Mouse (Mus musculus): ENCODE measurements around the gene Slc7a7.
"Not testable (repeated sequence)": the region's sequence is repeated elsewhere in the genome, so short reads cannot be mapped to it uniquely, and the experiment has no call there.

The Slc7a7 gene

DNA sequence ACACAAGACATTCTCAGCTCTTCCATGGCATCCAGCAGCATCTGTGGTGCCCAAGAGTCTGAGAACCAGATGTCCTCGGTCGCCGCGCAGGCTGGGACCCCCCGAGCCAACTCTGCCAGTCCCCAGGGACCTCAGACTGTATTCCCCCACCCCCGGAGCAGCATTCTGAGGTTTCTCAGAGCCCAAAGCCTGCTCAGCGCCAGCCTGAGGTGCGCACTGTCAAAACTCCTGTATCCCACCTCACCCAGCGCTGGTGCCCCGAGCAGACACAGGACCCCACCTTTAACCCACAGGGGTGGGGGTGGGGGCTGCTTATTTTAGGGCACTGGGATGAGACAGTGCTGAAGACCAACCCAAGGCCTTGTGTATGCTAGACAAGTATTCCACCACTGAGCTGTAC is 46.1 kb downstream of the Slc7a7 start:
- no peak for DNase-seq (ENCODE audit: low spot score)

DNA sequence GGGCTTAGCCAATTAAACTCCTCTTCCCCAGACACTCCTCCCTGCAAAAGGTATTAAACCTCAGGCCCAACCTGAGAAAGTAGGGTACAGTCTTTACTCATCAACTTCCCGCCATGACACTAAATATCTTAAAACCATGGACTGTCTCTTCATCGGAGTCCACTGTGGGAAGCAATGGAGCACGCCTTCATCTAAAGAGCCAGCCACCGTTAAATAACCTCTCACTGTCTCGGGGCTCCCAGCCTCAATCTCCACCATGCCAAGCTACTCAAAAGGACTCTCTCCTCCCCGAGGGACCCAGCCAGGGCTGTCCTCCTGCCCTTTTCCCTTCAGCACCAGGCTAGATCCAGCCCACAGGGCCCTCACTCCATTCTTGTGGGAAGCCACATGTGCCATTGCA is 47.0 kb downstream of the Slc7a7 start:
- no peak for DNase-seq (ENCODE audit: low spot score)

DNA sequence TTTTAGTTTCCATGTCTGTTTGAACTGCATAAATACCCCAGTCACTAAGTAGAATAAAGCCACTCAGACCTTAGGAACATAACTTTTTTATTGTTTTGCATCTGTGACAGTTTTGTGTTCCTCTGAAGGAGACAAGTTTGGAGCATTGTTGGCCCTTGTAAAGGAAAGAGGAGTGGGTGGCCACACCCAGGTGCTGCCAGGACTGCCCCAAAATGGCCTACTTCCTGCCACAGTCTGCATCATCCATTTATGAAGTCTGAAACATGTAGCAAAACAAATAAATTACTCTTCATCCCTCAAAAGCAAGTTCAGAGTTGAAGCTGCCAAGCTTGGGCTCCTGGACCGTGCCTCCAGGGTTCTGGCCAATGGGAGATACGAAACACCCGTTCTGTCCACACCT is 48.2 kb downstream of the Slc7a7 start:
- no peak for DNase-seq (ENCODE audit: low spot score)

DNA sequence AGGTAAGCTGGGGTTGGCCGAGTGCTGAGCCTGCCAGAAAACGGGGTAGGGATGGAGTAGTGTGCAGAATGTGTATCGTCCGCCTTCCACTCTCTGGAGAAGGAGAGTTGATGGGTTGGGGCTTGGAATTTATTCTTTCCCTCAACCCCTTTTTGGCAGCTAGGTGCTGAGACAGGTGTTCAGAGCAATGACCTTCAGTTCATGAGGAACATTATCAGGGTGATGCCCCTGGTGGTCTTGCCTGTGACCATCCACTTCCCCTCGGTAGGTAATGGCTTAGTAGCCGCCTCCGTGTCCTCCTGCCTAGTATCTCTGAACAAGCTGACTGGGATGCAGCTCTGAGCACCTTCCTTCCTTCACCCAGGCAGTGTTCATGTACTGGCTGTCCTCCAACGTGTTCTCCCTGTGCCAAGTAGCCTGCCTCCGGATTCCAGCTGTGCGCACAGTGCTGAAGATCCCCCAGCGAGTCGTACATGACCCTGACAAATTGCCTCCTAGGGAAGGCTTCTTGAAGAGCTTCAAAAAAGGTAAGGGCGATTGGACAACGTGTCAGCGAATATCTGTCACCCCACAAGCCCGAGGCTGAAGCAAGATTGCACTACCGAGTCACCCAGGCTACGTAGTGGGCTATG is 50.0 kb downstream of the Slc7a7 start:
- no peak for DNase-seq (ENCODE audit: low spot score)

DNA sequence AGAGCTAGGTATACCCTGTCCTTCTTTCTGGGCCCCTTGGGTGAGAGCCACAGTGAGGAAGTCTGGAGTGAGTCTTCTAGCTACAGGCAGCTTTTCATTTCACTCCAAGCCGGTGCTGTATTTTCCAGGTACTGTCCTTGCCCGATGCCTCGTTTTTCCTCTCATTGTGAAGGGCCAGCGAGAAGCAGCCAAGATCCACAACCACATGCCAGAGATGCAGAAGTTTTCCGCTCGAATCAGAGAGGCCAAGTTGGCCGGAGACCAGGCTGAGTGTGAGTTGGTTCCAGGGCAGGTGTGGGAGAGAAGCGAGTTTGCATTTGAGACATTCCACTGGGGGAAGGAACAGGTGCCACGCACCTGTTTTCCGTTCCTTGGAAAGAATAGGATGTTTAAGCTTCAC is 51.0 kb downstream of the Slc7a7 start:
- no peak for DNase-seq (ENCODE audit: low spot score)

DNA sequence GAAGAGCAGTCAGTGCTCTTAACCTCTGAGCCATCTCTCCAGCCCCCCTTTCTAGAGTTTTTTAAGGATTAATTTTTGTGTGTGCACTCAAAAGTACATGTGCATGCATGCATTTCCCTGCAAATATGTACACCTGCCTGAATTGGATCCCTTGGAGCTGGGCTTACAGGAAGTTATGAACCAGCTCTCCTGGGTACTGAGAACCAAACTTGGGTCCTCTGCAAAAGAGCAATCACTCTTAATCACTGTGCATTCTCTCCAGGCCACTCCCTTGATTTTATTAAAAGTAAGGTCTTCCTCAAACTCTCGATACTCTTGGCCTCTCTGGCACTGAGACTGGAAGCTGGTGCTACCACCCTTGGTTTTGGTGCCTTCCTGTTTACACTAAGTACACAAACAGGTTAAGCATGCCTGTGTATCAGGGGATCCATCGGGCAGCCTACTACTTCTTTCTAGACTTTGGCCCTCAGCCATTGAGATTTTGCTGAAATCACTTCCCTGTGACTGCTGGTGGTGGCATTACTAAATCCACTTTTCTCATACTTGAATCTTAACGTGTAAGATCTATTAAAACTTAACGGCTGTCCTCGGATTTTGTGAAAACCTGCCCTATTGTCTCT is 52.4 kb downstream of the Slc7a7 start:
- no peak for DNase-seq (ENCODE audit: low spot score)

DNA sequence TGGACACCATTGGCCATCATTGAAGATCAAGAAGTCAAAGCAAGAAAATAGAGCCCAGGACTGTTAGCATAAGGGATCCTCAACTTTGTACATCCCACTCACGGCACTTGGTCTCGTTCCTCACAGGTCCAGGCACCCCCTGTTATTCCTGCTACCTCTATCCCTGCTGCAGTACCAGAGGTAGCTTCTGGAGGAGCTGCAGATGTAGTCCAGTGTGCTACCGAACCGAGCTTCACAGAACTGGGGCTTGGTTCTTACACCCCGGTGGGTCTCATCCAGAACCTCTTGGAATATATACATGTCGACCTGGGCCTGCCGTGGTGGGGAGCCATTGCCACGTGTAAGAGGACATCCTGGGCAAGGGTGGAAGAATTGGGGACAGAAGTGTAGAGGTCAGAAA is 54.4 kb downstream of the Slc7a7 start:
- no peak for DNase-seq (ENCODE audit: low spot score)

DNA sequence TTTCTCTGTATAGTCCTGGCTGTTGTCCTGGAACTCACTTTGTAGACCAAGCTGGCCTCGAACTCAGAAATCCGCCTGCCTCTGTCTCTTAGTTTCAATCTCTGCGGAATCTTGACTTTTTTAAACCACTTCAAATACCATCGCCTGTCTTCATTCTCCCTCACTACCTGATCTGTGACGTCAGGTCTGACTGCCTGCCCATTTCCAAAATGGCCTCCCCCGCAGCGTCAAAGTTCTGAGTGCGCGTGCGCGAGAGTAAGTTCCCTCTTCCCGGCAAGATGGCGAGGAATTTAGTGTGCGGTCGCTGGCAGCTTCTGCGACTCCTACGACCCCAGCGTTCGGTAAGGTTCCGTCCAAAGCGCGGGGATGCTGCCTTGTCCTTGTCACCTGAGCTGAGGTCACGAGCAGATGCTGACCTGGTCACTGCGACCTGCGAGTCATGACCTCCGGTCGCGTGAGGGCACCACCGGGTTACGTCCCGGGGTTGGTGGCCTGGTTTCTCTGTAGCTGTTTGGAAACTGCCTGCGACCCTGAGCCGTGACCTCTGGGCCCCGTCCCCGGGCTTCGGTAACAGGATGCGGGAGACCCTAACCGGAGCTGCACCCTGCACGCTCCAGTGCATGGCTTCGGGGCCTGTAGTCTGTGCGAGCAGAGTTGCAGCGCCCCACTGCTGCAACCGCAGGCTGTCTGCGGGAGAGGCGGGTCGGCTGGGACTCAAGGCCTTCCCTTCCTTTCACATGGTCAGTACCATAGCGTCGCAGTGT is 56.8 kb downstream of the Slc7a7 start, which contains the start of gene Oxa1l:
Oxa1l (plus strand) TSS at position 258 of the 764 bp plus-strand sequence.
- DNase-seq (ENCODE audit: low spot score): peak; percentile 96

DNA sequence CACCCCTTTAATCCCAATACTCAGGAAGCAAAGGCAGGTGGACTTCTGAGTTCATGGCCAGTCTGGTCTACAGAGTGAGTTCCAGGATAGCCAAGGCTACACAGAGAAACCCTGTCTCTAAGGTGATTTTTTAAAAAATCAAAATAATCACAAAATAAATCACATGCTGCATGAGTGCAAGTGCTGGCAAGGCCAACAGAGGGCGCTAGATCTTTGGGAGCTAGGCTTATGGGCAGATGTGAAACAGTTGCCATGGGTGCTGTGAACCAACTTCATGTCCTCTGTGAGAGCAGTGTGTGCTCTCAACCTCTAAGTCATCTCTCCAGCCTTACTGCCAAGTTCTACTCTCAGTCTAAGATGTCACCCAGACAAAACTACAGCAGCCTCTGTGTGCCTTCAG is 63.2 kb downstream of the Slc7a7 start:
- no peak for DNase-seq (ENCODE audit: low spot score)

DNA sequence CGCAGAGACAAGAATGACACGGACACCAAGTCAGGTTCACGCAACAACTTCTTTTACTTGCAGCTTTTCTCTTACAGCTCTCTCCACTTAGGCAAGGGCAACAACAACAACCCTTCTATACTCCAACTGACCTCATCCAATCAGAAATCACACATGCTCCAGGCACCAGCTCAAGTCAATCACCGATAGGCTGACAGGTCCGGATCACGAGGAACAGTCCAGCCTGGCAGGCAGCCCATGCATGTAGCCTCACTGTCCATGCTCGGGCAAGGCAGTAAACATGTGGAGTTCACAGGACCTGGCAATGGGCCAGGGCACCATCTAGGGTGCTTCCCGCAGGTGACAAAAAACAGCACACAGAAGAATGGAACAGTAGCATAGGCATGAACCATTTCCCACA is 65.3 kb downstream of the Slc7a7 start:
- DNase-seq (ENCODE audit: low spot score): no peak

DNA sequence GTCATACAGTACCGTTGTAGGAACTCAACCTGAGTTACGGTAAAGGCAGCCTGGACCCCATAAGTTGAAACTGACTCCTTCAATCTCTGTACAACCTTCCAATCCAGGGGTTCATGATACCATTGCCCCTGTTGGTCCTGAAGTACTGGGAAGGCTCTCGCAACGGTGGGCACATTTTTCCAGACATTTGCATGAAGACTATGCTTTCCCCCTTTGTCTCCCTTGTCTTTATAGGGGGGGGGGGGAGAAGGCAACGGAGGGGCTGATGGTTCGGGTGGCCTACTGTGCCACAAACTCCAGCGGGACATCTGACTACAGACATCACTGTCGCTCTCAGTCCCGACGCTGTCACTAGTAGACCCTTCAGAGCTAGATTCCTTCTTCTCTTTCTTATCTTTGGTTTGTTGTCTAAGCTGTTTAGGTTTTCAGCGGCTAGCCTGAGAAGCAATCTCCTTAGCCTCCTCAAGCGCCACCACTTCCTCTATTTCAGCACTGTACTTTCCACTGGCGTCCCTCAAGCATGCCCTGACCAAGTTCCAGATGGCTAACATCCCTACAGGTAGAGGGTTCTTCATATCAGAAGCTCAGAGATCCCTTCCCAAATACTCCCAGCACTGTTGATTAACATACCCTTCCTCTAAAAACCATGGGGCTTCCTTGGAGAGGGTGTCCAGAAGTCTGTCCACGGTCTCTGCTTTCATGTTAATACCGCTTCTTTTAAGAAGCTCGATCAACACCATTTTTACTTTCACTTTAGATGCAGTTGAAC is 66.6 kb downstream of the Slc7a7 start:
- not testable (repeated sequence) for DNase-seq (ENCODE audit: low spot score)

DNA sequence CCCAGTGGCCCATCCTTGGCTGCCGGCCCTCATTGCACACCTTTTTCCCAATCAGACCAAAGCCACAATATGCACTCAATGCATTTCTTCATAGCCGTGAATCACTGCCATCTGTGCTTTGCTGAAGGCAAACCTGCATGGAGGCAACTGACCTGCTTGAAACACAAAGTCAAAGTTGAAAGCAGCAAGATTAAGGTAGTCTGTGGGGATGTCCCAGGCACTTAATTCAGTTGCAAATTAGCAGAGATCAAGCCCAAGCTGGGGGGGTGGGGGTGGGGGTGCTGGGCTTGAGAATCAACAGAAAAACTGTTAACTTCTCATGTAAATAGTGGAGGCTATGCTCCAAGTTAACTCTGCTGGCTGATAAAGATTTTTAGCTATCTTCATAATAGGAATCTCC is 75.8 kb downstream of the Slc7a7 start:
- not testable (repeated sequence) for DNase-seq (ENCODE audit: low spot score)

DNA sequence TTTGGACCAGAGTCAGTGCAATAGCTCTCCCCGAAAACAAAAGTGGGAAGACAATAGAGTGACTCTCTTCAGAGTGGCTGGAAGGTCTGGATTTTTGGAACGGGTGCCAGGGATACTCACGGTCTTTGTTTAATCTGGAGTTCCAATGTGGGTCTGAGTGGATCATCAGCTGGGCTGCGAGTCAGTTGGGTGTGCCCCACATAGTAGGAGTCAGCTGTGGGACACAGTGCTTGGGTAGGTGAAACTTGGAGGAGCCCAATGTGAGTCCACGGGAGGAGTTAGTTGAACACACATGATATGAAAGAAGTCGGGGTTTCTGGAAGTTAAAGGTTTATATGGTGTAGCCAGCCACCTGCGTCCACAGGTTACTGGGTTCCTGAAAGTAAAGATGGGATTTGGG is 76.7 kb downstream of the Slc7a7 start:
- no peak for DNase-seq (ENCODE audit: low spot score)

DNA sequence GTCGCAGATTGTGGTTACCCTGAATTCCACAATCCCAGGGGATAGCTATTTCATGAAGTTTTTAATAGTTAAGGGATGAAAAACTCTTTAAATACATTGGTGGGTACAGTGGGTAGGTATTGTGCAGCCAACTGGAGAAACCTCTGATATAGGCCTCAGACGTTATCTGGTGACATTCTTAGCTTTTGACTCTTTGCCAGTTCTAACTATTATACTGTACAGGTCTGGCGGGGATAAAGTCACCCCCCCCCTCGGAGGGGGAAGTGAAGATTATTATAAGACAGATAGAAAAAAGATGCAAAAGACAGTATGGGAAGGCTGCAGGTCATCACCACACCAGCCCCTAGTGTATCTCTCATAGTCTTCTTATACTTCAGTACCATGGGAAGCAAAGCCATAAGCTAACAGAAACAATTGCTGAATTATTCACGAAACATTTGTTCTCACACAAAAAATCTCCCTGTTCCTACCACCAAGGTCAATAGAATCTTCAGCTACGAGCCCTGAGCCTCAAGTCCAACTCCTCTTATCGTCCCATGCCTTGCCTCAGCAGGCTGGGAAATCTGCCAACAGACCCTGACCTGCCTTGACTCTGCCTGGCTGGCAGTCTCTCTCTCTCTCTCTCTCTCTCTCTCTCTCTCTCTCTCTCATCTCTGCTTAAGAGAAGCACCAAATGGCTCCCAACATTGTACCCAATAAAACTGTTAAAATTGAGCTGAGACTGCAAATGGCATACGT is 84.0 kb downstream of the Slc7a7 start:
- DNase-seq (ENCODE audit: low spot score): no peak

DNA sequence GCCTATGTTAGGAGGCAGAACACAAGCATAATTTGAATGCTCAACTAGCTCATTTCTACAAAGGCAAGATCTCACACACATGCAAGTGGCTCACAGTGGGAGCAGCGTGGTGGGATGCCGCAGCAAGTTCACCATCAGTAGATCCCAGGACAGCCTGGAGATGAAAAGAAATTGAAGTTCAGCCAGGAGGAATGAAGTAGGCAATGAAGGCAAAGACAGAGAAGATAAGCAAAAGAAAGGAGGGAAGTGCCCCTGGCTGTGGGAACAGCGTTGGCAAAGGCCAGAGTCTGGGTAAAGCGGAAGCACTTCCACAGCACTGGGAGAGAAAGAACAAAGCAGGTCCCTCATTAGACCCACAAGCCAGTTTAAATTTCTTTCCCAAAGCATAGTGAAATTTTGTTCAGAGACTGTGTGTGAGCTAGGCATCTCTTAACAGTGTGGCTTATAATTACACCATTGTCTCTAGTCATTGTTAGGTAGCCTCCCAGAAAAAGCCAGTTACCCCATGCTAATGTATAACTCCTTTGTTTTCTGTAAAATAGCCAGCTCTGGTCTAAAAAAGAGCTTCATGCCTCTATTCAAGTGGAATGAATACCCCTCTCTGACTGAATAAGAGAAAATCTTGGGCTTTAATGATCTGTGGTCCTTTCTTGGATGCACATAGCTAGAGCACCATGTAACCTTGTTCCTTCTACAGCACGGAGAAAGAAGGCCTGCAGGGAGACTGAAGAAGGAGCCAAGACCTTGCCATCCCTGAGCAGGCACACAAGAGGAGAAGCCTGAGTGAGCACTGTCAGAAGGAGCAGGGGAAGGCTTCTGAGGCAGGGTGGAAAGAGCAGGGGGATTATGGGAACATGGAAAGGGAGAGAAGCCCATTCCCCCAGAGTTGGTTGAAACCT is 85.2 kb downstream of the Slc7a7 start:
- no peak for DNase-seq (ENCODE audit: low spot score)

DNA sequence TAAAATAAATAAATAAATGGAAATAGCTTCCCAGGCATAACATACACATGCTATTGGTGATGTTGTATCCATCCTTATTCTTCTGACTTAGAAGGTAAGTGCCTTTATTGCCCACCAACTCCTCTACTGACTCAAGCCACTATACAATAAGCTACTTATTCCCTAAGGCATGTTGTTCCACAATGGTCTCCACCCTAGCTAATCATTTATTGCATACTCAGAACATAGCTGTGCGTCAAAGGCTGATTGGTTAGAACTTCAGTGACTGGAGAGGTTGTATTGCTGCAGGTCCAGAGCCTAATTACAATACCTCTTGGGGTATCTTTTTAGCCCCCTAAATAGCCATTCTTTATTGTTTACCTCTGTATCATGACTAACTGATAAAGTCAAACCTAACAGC is 86.4 kb downstream of the Slc7a7 start:
- no peak for DNase-seq (ENCODE audit: low spot score)

DNA sequence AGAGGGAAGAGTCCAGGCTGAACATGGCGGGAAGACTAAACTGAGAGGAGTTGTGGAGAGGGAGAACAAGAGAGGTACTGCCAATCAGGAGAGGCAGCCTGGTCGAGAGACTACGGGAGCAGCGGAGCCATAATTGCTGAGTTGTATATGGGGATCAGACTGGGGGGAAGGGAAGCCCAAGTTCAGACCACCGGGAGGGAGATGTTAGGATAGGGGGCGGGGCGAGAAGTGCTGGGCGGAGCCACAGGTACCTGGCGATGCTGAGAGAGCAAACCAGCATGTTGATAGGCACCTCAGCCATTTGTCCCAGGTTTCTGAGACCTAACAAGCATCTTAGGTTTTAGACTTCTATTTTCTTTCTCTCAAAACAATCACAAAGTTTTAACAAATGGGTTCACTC is 88.4 kb downstream of the Slc7a7 start:
- no peak for DNase-seq (ENCODE audit: low spot score)

DNA sequence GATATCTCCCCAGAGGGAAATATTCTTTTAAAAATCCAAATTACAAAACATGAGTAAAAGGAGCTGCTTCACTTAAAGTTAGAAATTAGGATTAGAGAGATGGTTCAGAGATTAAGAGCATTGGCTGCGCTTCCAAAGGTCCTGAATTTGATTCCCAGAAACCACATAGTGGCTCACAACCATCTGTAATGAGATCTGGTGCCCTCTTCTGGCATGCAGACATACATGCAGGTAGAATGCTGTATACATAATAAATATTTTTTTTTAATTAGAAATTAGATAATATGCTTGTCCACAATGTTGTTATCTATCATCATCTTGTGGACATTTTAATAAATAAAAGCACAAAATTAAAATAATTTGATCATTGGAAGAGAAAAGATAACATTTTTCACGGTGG is 89.0 kb downstream of the Slc7a7 start:
- DNase-seq (ENCODE audit: low spot score): no peak

DNA sequence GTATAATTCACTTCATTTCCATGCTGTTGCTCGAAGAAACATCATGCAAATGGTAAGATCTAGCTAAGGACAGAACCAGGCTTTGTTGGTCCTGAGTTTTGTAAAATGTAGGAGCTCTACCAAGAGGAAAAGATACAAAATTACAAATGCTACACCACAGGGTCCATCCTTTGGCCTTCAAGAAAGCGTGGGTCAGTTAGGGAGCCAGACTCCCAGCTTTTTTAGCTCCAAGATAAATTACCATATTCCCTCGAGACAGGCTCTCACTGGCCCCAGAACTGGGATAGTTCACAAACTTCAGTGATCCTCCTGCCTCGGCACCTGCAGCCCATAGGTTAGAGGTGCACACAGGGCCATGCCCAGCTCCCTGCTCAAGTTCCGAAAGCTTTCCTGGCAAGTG is 93.1 kb downstream of the Slc7a7 start:
- DNase-seq (ENCODE audit: low spot score): no peak

DNA sequence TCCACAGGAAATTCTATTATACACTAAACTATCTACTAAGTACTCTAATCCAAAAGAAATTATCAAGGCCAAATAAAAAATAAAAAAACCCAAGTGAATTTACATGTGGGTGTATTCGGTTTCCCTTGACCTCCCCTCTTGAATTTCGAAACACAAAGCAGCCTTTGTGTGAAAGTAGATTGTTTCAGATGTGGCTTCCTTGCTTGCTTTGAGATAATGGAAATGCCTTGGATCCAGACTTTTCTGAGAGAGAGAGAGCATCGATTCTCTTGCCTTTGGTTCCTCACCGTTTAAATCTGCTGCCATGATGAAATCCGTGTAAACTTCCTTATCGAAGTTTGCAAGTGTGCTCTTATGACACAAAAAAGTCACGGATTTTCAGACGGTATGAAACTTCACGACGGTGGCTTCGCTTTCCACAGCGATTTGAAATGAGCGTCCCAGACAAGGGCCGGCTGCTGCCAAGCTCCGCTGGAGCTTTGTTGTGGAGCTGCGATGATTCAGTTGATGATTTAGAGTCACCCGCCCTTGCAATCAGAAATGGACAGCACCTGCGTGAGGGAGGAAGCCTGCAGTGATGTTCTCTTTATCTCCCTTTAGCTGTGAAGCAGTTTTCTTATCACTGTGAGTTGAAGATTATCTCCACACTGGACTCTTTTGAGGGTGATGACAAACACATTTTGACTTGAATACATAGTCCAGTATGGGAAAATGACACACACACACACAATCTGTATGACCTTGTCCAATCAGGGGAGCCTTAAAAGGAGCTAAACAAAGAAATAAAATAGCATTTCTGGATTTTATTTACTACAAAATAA is 95.8 kb downstream of the Slc7a7 start:
- DNase-seq (ENCODE audit: low spot score): no peak
